Mouse (Mus musculus): ENCODE data around the gene Gab1. TPM values are rescaled to one million over a fixed set of nuclear protein-coding genes. Genes with fewer than 3 reads are reported as not detected.

Gene Gab1
- polyA plus RNA-seq (2012; rRNA removed), result 23.9 and 28.0 TPM in 2 replicates

- peak; percentile 80 for DNase-seq (ENCODE audit: low spot score)
These were observed at the start of gene Gab1 for GRCm38 (mm10) chr8:80880196-80881106. Gene Gab1 (minus strand): TSS chr8:80880519.

DNA sequence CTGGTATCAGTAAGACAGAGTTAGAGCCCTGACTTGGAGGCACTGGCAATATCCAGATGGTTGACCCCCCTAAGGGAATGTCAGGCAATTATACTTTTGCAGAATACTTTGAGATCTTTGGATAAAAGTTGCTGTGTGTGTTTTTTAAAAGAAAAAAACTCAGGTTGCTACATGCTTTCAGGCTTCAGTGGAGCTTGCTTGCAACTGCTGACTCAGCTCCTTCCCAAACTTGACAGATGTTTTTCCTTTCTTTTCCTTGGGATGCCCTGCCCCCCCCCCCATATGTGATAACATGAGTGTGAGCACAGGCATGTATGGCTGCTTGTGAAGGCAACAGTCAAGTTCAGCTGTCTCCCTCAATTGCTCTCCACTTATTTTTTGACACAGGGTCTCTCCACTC is 48.5 kb upstream of the Gab1 start:
- DNase-seq (ENCODE audit: low spot score), result no peak

- no peak for DNase-seq (ENCODE audit: low spot score)
These were observed 43.5 kb upstream of the Gab1 start for GRCm38 (mm10) chr8:80923794-80924316.

GRCm38 (mm10) chr8:80922642-80923041 is 42.3 kb upstream of the Gab1 start:
- no peak for DNase-seq (ENCODE audit: low spot score)

- no peak for DNase-seq (ENCODE audit: low spot score)
These were observed 38.8 kb upstream of the Gab1 start for GRCm38 (mm10) chr8:80919130-80919529.

- DNase-seq (ENCODE audit: low spot score), result no peak
These were observed 38.2 kb upstream of the Gab1 start for GRCm38 (mm10) chr8:80918531-80918930.

DNA sequence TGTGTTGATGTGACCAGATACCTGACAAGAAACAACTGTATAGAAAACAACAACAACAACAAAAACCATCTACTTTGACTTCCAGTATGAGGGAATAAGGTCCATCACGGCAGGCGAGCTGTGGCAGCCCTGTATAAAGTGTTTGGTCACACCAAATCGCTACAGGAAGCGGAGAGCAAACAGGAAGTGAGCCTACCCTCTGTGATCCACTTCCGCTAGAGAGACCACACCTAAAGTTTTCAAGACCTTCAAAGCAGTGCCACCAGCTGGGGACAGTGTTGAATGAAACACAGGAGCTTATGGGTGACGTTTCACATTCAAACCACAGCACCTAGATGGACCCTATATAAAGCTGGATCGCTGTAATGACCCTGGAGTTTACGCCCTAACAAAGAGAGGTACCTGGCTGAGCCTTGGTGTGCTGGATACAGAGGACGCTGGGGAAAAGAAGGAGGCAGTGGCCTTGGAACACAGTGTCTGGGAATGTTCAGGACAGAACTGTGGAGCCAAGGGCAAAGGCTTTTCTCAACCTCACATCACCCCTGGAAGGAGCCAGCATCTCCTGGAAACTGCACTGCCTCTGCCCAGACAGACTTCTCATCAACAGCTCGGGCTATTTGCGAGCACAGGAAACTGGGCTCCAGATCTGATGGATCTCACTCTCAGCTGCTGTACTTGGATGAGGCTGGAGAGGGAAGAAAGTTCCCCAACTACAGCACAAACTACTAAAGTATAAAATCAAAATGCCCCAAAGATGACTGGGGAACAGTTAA is 36.3 kb upstream of the Gab1 start:
- DNase-seq (ENCODE audit: low spot score), result no peak

DNA sequence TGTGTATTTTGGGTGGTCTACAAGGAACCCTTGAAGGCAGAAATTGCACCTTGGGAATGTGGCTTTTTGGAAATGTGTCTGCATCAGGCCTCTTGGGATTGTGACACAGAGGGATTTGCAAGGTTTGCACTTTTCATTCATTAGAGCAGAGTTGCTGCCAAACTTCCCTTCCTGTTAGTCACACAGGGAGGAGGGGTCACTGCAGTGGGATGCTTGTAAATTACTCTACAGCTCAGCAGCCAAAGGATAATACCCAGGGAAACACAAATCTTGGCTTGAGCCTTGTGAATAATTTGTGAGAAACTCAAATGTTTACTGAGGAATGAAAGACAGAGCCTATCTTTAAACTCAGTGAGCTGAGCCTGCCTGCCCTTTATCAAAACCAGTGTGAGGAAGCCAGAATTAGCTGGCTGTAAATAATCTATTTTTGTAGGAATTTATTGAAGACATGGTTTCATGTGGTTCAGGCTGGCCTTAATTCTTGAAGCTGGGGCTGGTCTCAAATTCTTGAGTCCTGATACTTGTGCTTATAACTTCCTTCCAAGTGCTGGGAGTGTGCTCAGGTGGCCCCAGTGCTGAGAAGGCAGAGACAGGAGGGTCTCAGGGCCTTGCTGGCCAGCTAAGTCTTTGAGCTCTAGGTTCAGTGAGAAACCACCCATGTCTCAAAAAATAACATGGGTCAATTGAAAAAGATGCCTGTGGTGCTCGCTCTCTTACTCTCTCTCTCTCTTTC is 32.9 kb upstream of the Gab1 start:
- no peak for DNase-seq (ENCODE audit: low spot score)

DNA sequence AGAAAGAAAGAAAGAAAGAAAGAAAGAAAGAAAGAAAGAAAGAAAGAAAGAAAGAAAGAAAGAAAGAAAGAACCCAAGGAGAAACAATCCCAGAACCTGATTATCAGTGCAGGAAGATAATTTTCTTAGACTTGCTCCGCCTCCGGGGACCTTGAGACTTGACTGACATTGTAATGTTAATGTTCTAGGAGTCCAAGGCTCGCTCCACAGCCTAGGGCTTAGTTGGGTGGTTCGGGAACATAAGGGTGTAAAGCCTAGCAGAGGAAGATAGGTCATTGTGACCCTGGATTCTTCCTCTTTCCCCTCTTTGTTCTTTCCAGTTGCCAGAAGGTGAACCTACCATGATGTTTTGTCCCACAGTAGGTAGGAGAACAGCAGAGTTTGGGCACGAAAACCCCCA is 31.1 kb upstream of the Gab1 start:
- DNase-seq (ENCODE audit: low spot score), result no peak

GRCm38 (mm10) chr8:80908262-80908907 is 28.1 kb upstream of the Gab1 start:
- DNase-seq (ENCODE audit: low spot score), result no peak

- DNase-seq (ENCODE audit: low spot score), result no peak
These were observed 22.0 kb upstream of the Gab1 start for GRCm38 (mm10) chr8:80902354-80902753.

GRCm38 (mm10) chr8:80899364-80899763 is 19.0 kb upstream of the Gab1 start:
- no peak for DNase-seq (ENCODE audit: low spot score)

GRCm38 (mm10) chr8:80896026-80896425 is 15.7 kb upstream of the Gab1 start:
- no peak for DNase-seq (ENCODE audit: low spot score)

DNA sequence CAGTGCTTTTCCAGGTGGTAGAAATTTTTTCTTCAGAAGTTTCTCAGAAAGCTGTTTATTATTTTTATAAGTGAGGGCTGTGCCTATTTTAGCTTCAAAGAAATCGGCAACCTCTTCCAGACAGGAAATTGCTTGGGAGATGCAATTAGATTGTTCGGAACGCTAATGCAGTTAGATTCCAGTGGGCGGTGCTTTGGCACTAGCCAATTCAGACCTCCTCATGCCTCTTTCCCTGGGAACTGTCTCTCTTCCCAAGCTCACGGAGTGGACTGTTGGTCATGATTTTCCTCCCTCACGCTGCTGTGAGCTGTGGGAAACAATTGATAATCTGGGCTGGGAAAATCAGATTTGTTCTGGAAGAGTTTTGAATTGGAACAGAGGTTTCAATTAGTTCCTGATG is 15.1 kb upstream of the Gab1 start:
- DNase-seq (ENCODE audit: low spot score), result no peak

GRCm38 (mm10) chr8:80894528-80894927 is 14.2 kb upstream of the Gab1 start:
- no peak for DNase-seq (ENCODE audit: low spot score)

GRCm38 (mm10) chr8:80879426-80880195 is 708 bp downstream of the Gab1 start:
- DNase-seq (ENCODE audit: low spot score), result peak; percentile 64

GRCm38 (mm10) chr8:80878801-80879425 is 1.4 kb downstream of the Gab1 start:
- peak; percentile 51 for DNase-seq (ENCODE audit: low spot score)

DNA sequence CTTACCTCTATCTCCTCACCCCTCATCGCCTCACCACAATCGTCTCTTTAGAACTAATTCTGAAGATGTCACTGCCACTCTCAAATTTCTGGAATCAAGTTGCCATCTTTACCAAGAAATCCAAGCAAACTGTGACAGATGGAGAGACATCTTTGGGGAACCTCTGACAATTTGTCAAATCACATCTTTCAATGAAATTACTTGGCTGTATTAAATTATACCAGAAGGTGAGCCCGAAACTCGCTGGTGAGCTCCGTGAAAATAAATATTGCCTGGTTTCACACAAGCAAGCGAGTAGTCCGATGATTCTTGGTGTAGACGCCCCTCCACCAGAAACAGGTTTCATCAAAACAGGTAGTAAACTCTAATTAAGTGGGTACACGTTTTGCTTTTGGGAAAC is 2.2 kb downstream of the Gab1 start:
- no peak for DNase-seq (ENCODE audit: low spot score)

DNA sequence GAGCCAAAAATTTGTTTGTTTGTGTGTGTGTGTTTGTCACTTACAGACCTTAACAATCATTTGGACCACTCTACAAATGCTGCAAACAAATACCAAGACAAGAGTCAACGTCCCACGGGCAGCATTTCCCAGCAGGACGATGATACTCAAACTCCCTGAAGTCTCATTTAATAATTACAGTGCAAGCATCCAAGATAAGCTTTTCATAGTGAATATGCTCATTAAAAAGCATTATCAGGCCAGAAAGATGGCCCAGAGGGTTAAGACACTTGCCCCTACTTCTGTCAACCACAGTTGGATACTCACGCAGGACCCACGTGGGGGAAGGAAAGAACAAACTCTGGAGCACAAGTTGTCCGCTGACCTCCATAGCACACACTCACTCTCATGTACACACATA is 4.8 kb downstream of the Gab1 start:
- DNase-seq (ENCODE audit: low spot score), result no peak

All from urinary bladder, adult 2 months (tissue).